Mouse (Mus musculus) thymus, adult 2 months (tissue): ENCODE data around the gene Cln6. TPM values are rescaled to one million over a fixed set of nuclear protein-coding genes. Genes with fewer than 3 reads are reported as not detected.
"Not testable (repeated sequence)": the region's sequence is repeated elsewhere in the genome, so short reads cannot be mapped to it uniquely, and the experiment has no call there.

Experiments
- DNase-seq: peaks from one replicate; pipeline ENCODE4 v3.0.0; 2021
- H3K27ac ChIP-seq: fragments of 200-500 bp; 2 replicates; pipeline ENCODE4 v1.5.1; 2012; ENCODE audit warnings: low read length, control low read depth; ENCODE audit not compliant: control insufficient read depth, insufficient read depth
- H3K27me3 ChIP-seq: fragments of 200-500 bp; 2 replicates; pipeline ENCODE4 v1.6.1; 2012; ENCODE audit warnings: mild to moderate bottlenecking, low read length, moderate library complexity, mixed read lengths; ENCODE audit not compliant: control insufficient read depth, insufficient read depth
- H3K36me3 ChIP-seq: fragments of 200-500 bp; 2 replicates; pipeline ENCODE4 v1.6.1; 2012; ENCODE audit warnings: mild to moderate bottlenecking, low read length, moderate library complexity; ENCODE audit not compliant: control insufficient read depth, insufficient read depth
- H3K4me1 ChIP-seq: fragments of 200-500 bp; replicated peaks from 2 replicates; pipeline ENCODE4 v1.6.1; 2012; ENCODE audit warnings: low read length; ENCODE audit not compliant: control insufficient read depth, insufficient read depth
- H3K4me3 ChIP-seq: fragments of 200-500 bp; 2 replicates; pipeline ENCODE4 v1.5.1; 2012; ENCODE audit warnings: mild to moderate bottlenecking, low read length, control low read depth, moderate library complexity; ENCODE audit not compliant: control insufficient read depth, insufficient read depth
- CTCF ChIP-seq: fragments of 200-500 bp; IDR thresholded peaks from 2 replicates; pipeline ENCODE4 v1.5.1; 2012; ENCODE audit warnings: mild to moderate bottlenecking, control low read depth, low read length, moderate library complexity, borderline replicate concordance; ENCODE audit not compliant: control insufficient read depth, poor library complexity, insufficient read depth; ENCODE audit errors: extremely low read depth
- POLR2A ChIP-seq: fragments of 200-500 bp; IDR thresholded peaks from 2 replicates; pipeline ENCODE4 v1.6.1; 2012; ENCODE audit warnings: mild to moderate bottlenecking, low read length, control low read depth, moderate library complexity; ENCODE audit not compliant: control insufficient read depth, poor library complexity, insufficient read depth; ENCODE audit errors: extremely low read depth
- WGBS: fragments of 180-500 bp; shearing (Covaris S2); methylation state at CpG from one replicate; pipeline ENCODE4 v1.1.7; 2018; 5-methylcytosine and 5-hydroxymethylcytosine counted together
- polyA plus RNA-seq: library from polyadenylated mRNA; depleted of rRNA; stranded (reverse); fragments of >200 nt; gene quantifications from 2 replicates; pipeline ENCODE4 v1.2.3, GENCODE M21; 2012; rRNA removed

Cln6 gene
- polyA plus RNA-seq = 83.6 and 106 TPM in 2 replicates

DNA sequence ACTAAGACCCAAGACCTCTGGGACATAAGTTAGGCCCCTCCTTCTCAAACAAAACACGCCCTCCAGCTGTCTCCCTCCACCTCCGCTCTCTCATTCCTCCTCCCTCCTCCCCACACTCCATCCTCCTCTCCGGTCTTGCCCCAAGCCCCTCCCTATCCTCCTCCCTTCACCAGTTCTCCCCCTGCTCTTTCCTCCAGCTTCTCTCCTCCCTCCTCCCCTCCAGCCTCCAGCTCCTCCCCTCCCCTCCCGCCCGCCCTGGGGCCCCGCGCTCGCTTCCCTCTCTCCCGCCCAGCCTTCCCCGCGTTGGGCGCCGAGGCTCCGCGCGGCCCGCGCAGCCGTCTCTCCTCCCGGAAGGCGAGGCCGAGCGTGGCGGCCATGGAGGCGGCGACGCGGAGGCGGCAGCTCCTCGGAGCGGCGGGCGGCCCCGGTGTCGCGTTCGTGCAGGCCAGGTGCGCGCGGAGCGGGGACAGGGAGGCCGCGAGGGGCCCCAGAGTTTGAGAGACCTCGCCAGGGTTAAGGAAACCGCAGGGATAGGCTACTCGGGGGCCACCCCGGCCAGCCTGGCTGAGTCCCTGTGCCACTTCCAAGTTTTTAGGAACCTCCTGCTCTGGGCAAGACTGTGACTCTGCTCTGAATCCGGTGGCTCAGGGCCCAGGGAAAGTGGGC lies at the start of gene Cln6:
TSS of gene Cln6 (plus strand) at position 280 of the 666 bp plus-strand sequence.
- WGBS = under 1% methylated on average over 43 of the region's 48 CpGs
- DNase-seq = peak; percentile 82
- Histone ChIP-seq H3K27ac (peak within 1 kb of the TSS; percentile 17; the same call in 1 of the 2 replicates), H3K27me3 (no peaks in the 10 kb centered on the region), H3K36me3 (no peaks in the 10 kb centered on the region), H3K4me3 (peak within 1 kb of the TSS; percentile 63), H3K4me1 (peaks cover 20% of the 10 kb centered on the region)
- TF ChIP-seq POLR2A = no peak; the same call in 1 of the 2 replicates
- TF ChIP-seq CTCF = 0 out of 2 replicates have a peak, but pooled peaks have one; percentile 2

DNA sequence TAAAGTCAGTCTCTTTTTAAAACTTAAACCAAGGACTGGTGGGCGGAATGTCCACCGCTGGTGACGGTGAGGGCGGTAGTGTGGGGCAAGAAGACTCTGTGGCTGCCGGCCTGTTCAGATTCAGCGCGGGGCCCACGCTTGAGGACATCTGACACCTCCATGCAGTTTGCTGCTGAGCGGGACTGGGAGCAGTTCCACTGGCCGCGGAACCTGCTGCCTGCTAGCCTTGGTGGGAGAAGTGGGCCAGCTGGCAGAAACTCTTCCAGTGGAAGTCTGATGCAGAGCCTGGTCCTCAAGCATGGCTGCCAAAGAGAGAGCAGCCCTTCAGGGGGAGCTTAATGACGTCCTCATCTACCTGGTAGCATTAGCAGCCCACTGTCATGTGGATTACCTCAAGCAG lies 48.7 kb upstream of the Cln6 start:
- 0 out of 2 replicates have a peak, but pooled peaks cover 7% of the 10 kb centered on the region for H3K36me3 ChIP-seq
- H3K27ac ChIP-seq = no peak overlapping the region
- no peak for TF ChIP-seq CTCF
- no peak for TF ChIP-seq POLR2A
- 97% methylated on average over 12 of the region's 12 CpGs for WGBS
- no peaks in the 10 kb centered on the region for H3K27me3 ChIP-seq
- no peak overlapping the region for H3K4me3 ChIP-seq
- no peak for DNase-seq
- no peaks in the 10 kb centered on the region for H3K4me1 ChIP-seq

DNA sequence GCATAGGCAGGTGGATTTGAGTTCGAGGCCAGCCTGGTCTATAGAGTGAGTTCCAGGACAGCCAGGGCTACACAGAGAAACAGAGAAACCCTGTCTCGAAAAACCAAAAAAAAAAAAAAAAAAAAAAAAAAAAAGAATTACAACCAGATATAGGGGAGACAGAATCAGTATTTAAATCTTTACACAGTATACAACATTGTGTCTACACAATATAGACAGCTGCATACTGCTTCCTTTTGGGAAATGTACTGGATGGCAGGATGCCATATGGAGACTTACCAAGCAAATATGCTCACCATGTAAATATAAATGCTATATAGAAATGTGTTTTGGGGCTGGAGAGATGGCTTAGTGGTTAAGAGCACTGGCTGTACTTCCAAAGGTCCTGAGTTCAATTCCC lies 39.4 kb upstream of the Cln6 start:
- WGBS = 95% methylated on average over 2 of the region's 2 CpGs
- not testable (repeated sequence) for H3K27me3 ChIP-seq, H3K4me1 ChIP-seq, H3K4me3 ChIP-seq, H3K27ac ChIP-seq, DNase-seq
- H3K36me3 ChIP-seq = peaks cover 32% of the 10 kb centered on the region

DNA sequence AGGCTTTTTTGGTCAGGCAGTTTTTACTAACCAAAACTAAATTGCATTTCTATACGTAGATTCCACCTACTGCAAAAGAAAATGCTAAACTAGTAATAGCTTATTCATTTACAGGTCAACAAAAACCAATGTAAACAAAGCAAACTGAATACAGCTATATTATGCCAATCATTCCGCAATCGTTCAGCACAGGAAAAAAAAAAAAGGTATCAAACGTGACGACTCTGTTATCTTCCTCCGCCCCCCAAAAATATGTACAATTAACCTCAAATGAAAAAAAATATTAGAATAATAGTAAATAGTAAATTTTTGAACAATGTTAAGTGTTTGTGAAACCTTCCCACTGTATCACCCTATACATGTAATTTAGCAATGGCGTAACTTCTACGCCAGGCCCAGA lies 28.5 kb upstream of the Cln6 start:
- H3K4me3 ChIP-seq = peak overlapping the region; percentile 88
- TF ChIP-seq CTCF = no peak
- no peak for TF ChIP-seq POLR2A
- no peak overlapping the region for H3K27ac ChIP-seq
- H3K27me3 ChIP-seq = no peaks in the 10 kb centered on the region
- WGBS = 54% methylated on average over 8 of the region's 8 CpGs
- no peak for DNase-seq
- H3K36me3 ChIP-seq = no peaks in the 10 kb centered on the region
- peaks cover 6% of the 10 kb centered on the region for H3K4me1 ChIP-seq

DNA sequence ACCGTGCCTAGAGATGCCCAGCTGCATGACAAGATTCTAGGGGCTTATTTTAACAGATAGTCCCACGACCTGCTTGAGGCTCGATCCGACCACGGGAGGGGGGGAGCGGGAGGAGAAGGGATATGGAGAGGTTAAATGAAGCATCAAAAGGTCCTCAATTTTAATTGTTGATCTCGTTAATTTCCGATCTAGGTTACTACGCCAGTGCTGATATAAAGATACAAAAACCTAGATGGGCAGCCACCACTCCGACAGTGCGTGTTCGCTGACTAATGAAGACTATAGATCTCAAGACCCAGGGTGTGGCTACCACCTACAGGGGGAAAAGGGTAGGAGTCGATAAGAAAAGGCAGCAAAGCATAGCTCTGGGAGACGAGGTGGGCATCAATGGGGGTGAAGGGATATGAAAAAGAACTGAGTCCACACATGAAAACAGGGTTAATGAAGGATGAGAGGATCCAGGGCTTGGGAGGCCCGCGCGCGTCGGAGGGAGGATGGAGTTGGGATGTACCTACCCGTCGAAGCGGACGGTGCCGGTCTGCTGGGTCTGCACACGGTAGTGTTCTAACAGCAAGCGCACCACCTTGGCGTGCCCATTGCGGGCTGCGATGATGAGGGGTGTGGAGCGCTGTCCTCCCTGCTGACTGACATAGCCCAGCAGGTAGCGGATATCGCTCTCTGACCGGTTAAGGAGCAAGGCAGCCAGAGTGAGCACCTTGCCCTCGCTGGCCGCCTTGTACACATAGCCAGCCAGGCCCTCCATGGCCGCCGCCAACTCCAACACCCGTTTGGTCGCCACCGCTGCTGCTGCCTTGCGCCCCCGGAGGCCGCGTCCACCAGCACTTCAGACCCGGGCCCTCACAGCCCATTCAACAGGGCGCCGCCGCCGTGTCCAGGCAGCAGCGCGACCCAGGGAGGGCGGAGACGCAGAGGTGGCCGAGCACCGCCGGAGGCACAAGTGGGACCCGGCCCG lies 27.8 kb upstream of the Cln6 start:
- WGBS = under 1% methylated on average over 58 of the region's 58 CpGs
- no peaks in the 10 kb centered on the region for H3K27me3 ChIP-seq

DNA sequence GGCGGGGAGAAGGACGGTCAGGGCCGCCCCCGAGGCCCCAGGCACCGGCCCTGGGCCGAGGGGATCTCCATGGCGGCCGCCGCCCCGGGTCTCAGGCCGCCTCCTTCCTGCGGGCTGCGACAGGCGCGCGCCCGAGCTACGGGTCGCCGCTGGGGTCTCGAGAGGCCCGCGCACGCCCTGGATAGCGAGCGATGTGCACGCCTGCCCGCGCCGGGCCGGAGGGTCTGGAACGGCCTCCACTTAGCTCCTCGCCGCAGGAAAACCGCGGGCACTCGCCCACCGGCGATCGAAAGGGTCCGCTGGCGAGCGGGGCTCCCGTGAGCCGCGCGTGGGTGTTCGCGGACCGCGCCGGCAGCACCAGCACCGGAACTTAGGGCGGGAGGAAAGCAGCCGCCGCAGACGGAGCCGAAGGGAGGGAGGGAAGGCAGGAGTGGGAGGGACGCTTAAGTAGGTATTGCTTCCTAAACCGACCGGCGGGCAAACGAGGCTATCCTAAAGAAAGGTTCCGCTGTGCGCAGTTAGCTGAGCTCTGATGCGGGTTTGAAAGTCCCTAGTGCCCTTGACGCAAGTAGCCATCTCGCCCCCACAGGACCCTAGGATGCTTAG lies 27.0 kb upstream of the Cln6 start, which contains the start of gene Fem1b:
TSS of gene Fem1b (minus strand) at position 419 of the 606 bp plus-strand sequence.
- peak; percentile 91 for DNase-seq
- WGBS = under 1% methylated on average over 68 of the region's 68 CpGs
- H3K4me1 ChIP-seq = peaks cover 6% of the 10 kb centered on the region

More for the DNA sequence above, 27.8 kb upstream of the Cln6 start:
- TF ChIP-seq POLR2A (no peak; the same call in 1 of the 2 replicates), CTCF (no peak)
- Histone ChIP-seq H3K27ac (no peak overlapping the region), H3K36me3 (no peaks in the 10 kb centered on the region), H3K4me3 (peak overlapping the region; percentile 88), H3K4me1 (peaks cover 6% of the 10 kb centered on the region)
- peak; percentile 32 for DNase-seq

More for the DNA sequence above, 27.0 kb upstream of the Cln6 start, which contains the start of gene Fem1b:
- Histone ChIP-seq H3K27me3 (no peaks in the 10 kb centered on the region), H3K4me3 (peak within 1 kb of the TSS; percentile 88), H3K36me3 (no peaks in the 10 kb centered on the region), H3K27ac (peak within 1 kb of the TSS; percentile 38; the same call in 1 of the 2 replicates)
- TF ChIP-seq POLR2A = peak; percentile 53
- 0 out of 2 replicates have a peak, but pooled peaks have one; percentile 13 for TF ChIP-seq CTCF
